Mouse (Mus musculus) embryo, embryonic 11.5 days (tissue): Measurements from ENCODE around the gene Rnf222.

Source experiments
- DNase-seq: peaks from one replicate; pipeline ENCODE4 v3.0.0-alpha.2; 2012; ENCODE audit warnings: low read depth, low spot score

The Rnf222 gene

GRCm38 (mm10) chr11:68888653-68889052 is 300 bp downstream of the Rnf222 start:
- DNase-seq: no peak

- no peak for DNase-seq
Measured at GRCm38 (mm10) chr11:68890625-68891024, 2.3 kb downstream of the Rnf222 start.

GRCm38 (mm10) chr11:68891823-68892222 is 3.5 kb downstream of the Rnf222 start:
- DNase-seq: no peak

GRCm38 (mm10) chr11:68892233-68892832 is 4.0 kb downstream of the Rnf222 start:
- no peak for DNase-seq

- DNase-seq: no peak
Measured at GRCm38 (mm10) chr11:68893911-68894464, 5.6 kb downstream of the Rnf222 start.

GRCm38 (mm10) chr11:68896247-68896646 is 7.9 kb downstream of the Rnf222 start:
- DNase-seq: no peak

- no peak for DNase-seq
Measured at GRCm38 (mm10) chr11:68897120-68897519, 8.8 kb downstream of the Rnf222 start.

- no peak for DNase-seq
Measured at GRCm38 (mm10) chr11:68897838-68898237, 9.5 kb downstream of the Rnf222 start.

GRCm38 (mm10) chr11:68898790-68899189 is 10.4 kb downstream of the Rnf222 start:
- no peak for DNase-seq

- DNase-seq: no peak
Measured at GRCm38 (mm10) chr11:68899815-68900214, 11.5 kb downstream of the Rnf222 start.

- DNase-seq: no peak
Measured at GRCm38 (mm10) chr11:68900519-68901350, 12.4 kb downstream of the Rnf222 start.

GRCm38 (mm10) chr11:68901351-68902046 is 13.1 kb downstream of the Rnf222 start, which contains the start of gene Rpl26:
Rpl26 (plus strand) TSS chr11:68901583.
- DNase-seq: peak; percentile 100

- DNase-seq: no peak
Measured at GRCm38 (mm10) chr11:68902047-68902364, 13.7 kb downstream of the Rnf222 start.

GRCm38 (mm10) chr11:68902367-68902766 is 14.0 kb downstream of the Rnf222 start:
- DNase-seq: no peak

- DNase-seq: no peak
Measured at GRCm38 (mm10) chr11:68902823-68903222, 14.5 kb downstream of the Rnf222 start.

GRCm38 (mm10) chr11:68903775-68904174 is 15.4 kb downstream of the Rnf222 start:
- no peak for DNase-seq

GRCm38 (mm10) chr11:68904375-68905137 is 16.2 kb downstream of the Rnf222 start:
- peak; percentile 64 for DNase-seq

GRCm38 (mm10) chr11:68905138-68905531 is 16.8 kb downstream of the Rnf222 start:
- no peak for DNase-seq

- DNase-seq: no peak
Measured at GRCm38 (mm10) chr11:68905665-68906460, 17.5 kb downstream of the Rnf222 start.

GRCm38 (mm10) chr11:68906461-68906790 is 18.1 kb downstream of the Rnf222 start:
- no peak for DNase-seq

- no peak for DNase-seq
Measured at GRCm38 (mm10) chr11:68907251-68907650, 18.9 kb downstream of the Rnf222 start.
